Mouse (Mus musculus) right cerebral cortex, adult 18-20 months (tissue): ENCODE results near the gene Slc2a12.

ENCODE experiments used
- DNase-seq: peaks from one replicate; pipeline ENCODE4 v3.0.0; 2022; ENCODE audit warnings: mixed read lengths

The Slc2a12 gene

GRCm38 (mm10) chr10:22644853-22645491 is at the start of gene Slc2a12:
Slc2a12 (plus strand) TSS chr10:22645011.
- DNase-seq = peak; percentile 62

- peak; percentile 37 for DNase-seq
Measured at GRCm38 (mm10) chr10:22598908-22599480, 45.8 kb upstream of the Slc2a12 start.

- no peak for DNase-seq
Measured at GRCm38 (mm10) chr10:22601046-22601445, 43.8 kb upstream of the Slc2a12 start.

- no peak for DNase-seq
Measured at GRCm38 (mm10) chr10:22604801-22605200, 40.0 kb upstream of the Slc2a12 start.

GRCm38 (mm10) chr10:22608273-22608672 is 36.5 kb upstream of the Slc2a12 start:
- no peak for DNase-seq

- DNase-seq = peak; percentile 35
Measured at GRCm38 (mm10) chr10:22608799-22609357, 35.9 kb upstream of the Slc2a12 start.

- DNase-seq = no peak
Measured at GRCm38 (mm10) chr10:22613301-22613700, 31.5 kb upstream of the Slc2a12 start.

GRCm38 (mm10) chr10:22614554-22614953 is 30.3 kb upstream of the Slc2a12 start:
- DNase-seq = no peak

GRCm38 (mm10) chr10:22615309-22615708 is 29.5 kb upstream of the Slc2a12 start:
- no peak for DNase-seq

- DNase-seq = peak; percentile 40
Measured at GRCm38 (mm10) chr10:22618842-22619241, 26.0 kb upstream of the Slc2a12 start.

GRCm38 (mm10) chr10:22628832-22629231 is 16.0 kb upstream of the Slc2a12 start:
- DNase-seq = no peak

GRCm38 (mm10) chr10:22631103-22631502 is 13.7 kb upstream of the Slc2a12 start:
- no peak for DNase-seq

GRCm38 (mm10) chr10:22631528-22631927 is 13.3 kb upstream of the Slc2a12 start:
- peak; percentile 59 for DNase-seq

- peak; percentile 68 for DNase-seq
Measured at GRCm38 (mm10) chr10:22631956-22632355, 12.9 kb upstream of the Slc2a12 start.

- DNase-seq = no peak
Measured at GRCm38 (mm10) chr10:22633406-22634306, 11.2 kb upstream of the Slc2a12 start.

GRCm38 (mm10) chr10:22637241-22637640 is 7.6 kb upstream of the Slc2a12 start:
- DNase-seq = no peak

- no peak for DNase-seq
Measured at GRCm38 (mm10) chr10:22644171-22644570, 640 bp upstream of the Slc2a12 start.

- no peak for DNase-seq
Measured at GRCm38 (mm10) chr10:22648702-22649101, 3.9 kb downstream of the Slc2a12 start.

- DNase-seq = no peak
Measured at GRCm38 (mm10) chr10:22653820-22654219, 9.0 kb downstream of the Slc2a12 start.

- no peak for DNase-seq
Measured at GRCm38 (mm10) chr10:22658534-22659385, 13.9 kb downstream of the Slc2a12 start.

GRCm38 (mm10) chr10:22659386-22659725 is 14.5 kb downstream of the Slc2a12 start:
- DNase-seq = no peak

GRCm38 (mm10) chr10:22660286-22661000 is 15.6 kb downstream of the Slc2a12 start:
- DNase-seq = no peak
